Mouse (Mus musculus): ENCODE measurements around the gene Abhd14a. TPM values are rescaled to one million over a fixed set of nuclear protein-coding genes. Genes with fewer than 3 reads are reported as not detected.
"Not testable (repeated sequence)": the region's sequence is repeated elsewhere in the genome, so short reads cannot be mapped to it uniquely, and the experiment has no call there.

The Abhd14a gene
- polyA plus RNA-seq (2012; rRNA removed), result 44.9 and 46.9 TPM in 2 replicates

DNA sequence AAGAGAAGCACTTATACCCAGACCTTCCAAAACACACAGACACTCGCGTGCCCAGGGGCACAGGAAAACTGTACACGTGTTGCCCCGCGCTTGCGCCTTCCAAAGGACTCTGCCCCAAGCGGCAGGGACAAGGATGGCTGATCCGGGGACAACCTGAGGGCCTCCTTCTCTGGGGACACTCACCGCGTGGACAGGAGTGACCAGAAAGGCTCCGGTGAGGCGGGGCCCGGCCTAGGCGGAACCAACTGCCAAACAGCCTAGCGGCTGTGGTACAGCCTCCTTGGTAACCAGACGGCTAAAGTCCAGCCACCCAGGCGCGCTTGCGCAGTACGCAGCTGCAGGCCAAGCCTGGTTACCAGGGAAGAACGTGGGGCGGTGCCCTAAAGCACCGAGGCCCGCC lies at the start of gene Abhd14a, which contains the start of gene Abhd14b:
Gene Abhd14a (minus strand): TSS at position 331 of the 400 bp plus-strand sequence.
Gene Abhd14b (plus strand): TSS at position 112 of the 400 bp plus-strand sequence.
- peak; percentile 85 for DNase-seq (ENCODE audit: low spot score)

DNA sequence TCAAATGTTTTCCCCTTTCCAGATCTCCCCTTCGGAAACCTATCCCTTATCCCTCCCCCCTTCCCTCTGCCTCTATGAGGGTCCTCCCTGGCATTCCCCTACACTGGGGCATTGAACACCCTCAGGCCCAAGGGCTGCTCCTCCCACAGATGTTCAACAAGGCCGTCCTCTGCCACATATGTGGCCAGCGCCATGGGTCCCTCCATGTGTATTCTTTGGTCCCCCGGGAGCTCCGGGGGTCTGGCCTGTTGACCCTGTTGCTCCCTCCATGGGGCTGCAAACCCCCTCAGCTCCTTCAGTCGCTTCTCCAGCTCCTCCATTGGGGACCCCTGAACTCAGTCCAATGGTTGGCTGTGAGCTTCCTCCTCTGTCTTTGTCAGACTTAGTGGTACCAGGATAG lies 40.1 kb upstream of the Abhd14a start:
- DNase-seq (ENCODE audit: low spot score), result not testable (repeated sequence)

DNA sequence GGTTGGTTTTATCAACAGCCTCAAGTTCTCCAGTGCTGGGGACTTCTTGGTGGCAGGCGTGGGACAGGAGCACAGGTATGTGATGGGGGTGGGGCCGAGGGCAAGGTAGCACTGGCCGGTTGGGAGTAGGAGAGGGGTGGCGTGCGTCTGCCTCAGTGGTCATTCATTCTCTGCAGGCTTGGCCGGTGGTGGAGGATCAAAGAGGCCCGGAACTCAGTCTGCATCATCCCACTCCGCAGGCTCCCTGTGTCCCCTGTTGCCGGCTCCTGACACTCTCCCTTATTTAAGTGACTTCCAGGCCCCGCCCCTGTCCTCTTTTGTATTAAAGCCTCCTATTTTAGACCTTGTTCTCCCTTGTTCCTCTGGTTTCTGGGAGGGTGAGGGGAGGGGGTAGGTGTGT lies 37.6 kb upstream of the Abhd14a start:
- DNase-seq (ENCODE audit: low spot score), result no peak

DNA sequence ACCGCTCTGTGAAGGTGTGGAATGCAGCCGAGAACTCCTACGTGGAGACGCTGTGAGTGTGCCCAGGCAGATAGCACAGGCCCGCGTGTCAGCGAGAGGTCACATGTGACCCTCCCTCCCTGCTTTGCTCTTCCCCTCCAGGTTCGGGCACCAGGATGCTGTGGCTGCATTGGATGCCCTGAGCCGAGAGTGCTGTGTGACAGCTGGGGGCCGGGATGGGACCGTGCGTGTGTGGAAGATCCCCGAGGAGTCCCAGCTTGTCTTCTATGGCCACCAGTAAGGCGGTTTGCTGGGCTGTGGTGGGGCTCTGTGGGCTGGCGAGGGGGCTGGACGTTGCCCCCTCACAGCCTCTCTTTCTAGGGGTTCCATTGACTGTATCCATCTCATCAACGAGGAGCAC lies 36.1 kb upstream of the Abhd14a start:
- no peak for DNase-seq (ENCODE audit: low spot score)

DNA sequence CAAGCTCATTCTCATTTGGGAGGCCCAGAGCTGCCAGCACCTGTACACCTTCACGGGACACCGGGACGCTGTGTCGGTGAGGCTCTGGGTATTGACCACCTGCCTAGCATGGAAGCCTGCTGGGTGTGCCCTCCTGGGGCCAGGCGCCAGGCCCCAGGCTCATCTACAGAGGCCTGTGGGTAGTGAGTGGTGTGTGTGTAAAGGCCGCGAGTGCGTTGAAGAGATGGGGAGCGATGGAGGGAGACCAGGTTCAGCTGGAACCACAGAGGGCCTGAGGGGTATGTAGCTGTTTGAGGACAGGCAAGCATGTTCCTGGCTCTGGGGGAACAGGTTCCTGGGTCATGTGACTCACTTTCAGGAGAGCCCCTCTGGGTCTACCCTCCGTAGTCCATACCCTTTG lies 35.7 kb upstream of the Abhd14a start:
- DNase-seq (ENCODE audit: low spot score), result no peak

DNA sequence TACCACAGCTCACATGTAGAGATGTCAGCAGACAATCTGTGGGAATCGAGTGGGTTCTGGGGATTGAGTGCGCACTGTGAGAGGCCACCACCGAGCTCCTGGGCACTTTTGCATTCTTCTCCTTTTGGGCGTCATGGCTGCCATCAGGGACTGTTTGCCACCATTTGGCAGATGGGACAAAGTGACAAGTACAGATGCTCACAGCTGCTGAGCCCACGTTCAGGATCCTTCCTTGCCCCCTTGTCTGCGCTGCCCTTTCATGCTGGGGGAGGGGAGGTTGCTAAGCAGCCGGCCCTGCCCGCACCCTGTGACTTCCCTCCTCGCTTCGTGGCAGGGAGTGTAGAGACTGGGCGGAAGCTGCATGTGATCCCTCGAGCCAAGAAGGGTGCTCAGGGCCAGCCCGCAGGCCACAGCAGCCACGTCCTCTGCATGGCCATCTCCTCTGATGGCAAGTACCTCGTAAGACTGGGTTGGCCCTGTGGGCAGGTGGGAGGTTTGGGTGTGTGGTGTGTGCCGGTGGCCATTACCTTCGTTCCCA lies 35.2 kb upstream of the Abhd14a start:
- DNase-seq (ENCODE audit: low spot score), result no peak

DNA sequence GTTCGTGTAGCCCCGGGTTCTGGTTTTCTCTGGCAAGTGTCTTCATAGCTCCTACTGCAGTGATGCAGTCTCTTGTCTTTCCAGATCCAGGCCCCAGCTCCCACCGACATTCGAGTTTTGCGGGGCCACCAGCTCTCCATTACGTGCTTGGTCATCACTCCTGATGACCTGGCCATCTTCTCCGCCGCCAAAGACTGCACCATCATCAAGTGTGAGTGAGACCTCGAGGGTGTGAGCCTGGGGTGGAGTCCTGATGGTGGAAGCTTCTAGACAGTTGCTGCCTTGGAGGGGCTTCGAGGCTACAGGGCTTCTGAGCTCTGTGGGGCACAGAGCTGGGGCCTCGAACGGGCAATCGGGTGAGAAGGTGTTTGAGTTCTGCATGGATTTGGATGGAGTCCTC lies 34.2 kb upstream of the Abhd14a start:
- DNase-seq (ENCODE audit: low spot score), result no peak

DNA sequence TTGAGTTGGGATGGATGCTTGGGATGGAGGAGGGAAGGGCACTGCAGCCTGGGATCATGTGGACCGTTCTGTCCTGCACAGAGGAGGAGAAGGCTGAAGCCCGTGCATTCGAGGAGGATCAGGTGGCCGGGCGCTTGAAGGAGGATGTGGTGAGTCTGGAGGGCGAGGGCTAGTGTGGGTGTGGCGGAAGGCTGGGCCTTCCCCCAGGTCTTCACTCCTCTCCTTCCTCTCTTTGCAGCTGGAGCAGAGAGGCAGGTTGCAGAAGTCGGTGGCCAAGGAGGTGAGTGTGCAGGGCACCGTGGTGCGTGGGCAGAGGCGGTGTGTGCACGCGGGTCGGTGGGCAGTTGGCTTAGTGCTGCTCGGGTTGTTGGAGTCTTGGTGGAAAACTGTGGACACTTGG lies 33.6 kb upstream of the Abhd14a start:
- DNase-seq (ENCODE audit: low spot score), result peak; percentile 17

DNA sequence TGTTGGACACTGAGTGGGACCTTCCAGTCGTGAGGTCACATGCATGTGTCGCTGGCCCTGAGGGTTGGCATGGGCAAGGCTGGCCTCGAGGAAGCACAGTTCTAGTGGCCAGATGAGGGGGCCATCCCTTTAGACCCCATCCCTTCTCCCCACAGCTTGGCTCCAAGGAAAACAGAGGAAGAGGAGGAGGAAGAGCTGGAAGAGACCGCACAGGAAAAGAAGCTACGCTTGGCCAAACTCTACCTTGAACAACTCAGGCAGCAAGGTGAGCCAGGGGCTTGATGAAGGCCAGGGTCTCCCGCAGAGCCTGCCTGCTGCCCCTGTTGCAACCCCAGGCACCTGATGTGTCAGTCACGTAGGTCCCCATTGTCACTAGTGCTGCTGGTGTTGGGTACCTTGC lies 33.1 kb upstream of the Abhd14a start:
- DNase-seq (ENCODE audit: low spot score), result peak; percentile 16

DNA sequence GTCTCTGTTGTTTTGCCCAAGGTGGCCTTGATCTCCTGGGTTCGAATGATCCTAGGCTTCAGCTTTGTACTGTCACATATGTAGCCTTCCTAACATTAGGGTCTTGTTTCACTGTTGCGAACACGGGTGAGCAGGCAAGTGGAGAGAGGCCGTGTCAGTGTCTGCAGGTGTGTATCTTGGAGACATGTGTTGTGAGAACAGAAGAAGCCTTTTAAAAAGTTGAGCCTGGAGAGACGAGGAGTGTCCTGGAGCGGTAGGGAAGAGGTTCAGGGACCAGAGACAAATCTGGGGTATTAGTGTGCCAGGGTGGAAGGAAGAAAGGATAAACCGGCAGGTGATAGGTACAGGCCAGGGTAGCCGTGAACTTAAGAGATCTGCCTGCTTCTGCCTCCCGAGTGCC lies 30.6 kb upstream of the Abhd14a start:
- no peak for DNase-seq (ENCODE audit: low spot score)

DNA sequence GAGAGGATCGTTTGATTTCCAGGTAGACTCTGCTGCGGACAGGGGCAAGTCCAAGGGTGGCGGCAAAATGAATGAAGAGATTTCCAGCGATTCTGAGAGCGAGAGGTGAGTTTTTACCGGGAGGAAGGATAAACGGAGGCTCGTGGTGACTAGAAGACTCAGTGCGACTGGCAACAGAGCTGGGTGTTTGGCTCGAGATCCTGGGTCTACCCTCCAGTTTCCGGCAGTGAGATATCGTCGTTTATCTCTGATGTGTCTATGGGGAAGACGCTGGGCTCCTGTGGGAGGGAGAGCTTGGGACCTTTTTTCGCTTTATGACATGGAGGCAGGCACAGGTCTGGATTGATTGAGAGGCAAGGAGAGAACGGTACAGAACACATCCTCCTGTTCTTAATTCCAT lies 30.2 kb upstream of the Abhd14a start:
- peak; percentile 16 for DNase-seq (ENCODE audit: low spot score)

DNA sequence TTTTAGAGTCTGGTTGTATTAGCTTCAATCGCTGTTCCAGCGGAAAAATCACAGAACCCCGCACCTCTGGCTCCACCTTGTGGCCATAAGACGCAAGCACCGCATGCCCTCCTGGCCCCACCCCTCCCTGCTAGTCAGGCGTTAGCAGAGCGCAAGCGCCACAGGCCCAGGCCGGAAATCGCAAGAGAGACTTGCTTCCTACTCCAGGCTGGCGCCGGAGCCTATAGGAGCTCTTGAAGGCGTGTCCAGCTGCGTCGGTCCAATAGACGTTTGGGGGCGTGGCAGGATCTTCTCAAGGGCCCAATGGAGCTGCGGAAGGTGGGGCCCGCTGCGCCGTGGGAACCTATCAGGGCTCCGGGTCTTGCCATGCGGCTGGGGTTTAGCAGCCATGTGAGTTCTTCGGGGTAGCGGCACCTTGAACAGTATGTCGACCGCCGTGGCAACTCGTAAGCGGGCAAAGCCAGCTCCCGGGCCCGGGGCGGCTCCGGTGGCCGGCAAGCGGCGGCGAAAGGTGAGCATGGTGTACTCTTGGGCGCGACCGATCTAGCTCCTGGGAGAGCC lies 29.5 kb upstream of the Abhd14a start, which contains the start of gene Parp3:
Gene Parp3 (minus strand): TSS at position 26 of the 561 bp plus-strand sequence.
- DNase-seq (ENCODE audit: low spot score), result peak; percentile 92

DNA sequence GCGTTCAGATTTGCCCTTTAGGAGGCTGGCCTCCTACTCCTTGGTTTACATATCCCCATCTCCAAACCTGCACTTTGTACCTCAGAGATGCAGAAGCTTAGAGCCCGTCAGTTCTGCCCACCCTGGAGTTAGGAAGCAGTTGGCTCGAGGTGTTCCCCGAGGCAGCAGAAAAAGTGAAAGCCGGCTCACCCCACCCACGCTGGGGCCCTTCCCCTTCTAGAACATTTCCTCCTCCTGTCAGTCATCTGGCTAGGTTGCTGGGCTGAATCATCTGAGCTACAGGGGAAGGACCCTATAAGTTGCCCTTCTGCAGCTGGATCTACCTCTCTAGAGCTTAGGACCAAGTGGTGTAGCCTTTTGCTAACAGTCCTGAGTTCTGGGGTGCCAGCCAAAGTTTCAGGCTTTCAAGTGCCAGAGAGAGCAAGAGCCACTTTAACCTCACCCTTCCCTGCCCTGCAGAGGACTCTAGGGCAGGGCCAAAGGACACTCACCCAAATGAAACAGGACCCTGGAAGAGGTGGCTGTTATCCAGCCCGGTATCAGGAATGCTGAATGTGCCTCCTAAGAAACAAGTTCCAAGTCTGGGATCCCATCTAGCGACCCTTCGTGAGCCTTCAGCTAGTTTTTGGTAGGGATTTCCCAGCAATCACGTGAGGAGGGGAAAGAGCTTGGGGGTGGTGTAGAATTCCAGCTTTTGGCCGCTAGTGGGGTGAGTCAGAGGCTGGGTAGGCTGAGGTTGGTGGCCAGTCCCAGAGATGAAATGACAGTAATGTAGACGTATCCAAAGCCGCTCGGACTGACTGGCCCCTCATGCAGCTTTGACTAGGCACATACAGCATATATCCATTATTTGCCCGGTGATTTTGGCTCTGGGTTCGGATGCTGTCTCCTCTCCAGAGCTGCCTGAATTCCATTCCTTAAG lies 28.8 kb upstream of the Abhd14a start:
- peak; percentile 41 for DNase-seq (ENCODE audit: low spot score)

DNA sequence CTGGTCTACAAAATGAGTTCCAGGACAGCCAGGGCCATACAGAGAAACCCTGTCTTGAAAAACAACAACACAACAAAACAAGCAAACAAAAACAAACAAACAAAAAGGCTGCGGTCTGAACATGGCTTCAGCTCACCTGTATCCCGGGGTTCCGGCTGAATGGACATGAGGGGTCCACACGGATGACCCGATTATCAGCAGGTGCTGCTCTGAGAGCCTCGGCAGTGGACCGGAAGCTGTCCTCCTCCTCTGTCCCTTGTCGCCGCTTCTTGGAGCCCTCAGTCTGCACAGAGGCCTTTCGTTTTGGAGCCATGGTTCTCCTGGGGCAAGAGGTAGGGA lies 28.2 kb upstream of the Abhd14a start, which contains the start of gene Rrp9:
Gene Rrp9 (plus strand): TSS at position 301 of the 339 bp plus-strand sequence.
- no peak for DNase-seq (ENCODE audit: low spot score)

DNA sequence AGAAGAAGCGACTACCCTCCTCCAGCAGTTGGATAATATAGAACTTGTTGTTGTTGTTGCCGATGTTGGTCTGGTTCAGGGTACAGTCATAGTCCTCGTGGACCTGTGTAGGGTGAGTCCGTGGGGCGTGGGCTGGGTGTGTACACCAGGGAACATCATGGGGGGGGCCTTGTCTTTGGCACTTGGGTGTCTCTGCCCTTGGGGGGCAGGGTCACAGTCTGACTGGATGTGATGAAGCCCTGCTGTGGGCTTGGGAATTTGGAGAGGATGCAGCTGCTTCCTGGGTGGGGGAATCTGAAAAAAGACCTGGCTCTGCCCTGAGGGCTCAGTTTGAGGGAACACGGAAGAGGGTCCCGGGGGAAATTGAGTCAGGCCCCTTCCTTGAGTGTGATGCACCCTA lies 27.6 kb upstream of the Abhd14a start:
- DNase-seq (ENCODE audit: low spot score), result peak; percentile 23

DNA sequence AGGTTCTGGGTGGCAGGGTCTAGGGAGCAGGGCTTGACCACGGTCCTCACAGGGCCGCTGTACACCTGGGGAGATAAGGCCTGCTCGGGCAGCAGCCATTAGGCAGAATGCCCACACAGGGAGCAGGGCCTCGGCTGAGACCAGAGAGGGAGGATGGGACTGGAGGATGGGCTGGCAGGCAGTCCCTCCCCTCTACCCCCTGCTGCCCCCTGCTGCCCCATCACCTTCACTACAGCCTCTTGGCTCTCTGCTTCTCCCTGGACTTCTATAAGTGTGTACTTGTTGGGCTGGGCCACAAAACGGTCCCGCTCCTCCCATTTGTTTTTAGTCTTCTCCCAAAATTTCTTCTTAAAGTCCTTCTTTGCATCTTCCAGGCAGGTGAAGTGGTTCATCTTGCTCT lies 27.0 kb upstream of the Abhd14a start:
- DNase-seq (ENCODE audit: low spot score), result peak; percentile 44

DNA sequence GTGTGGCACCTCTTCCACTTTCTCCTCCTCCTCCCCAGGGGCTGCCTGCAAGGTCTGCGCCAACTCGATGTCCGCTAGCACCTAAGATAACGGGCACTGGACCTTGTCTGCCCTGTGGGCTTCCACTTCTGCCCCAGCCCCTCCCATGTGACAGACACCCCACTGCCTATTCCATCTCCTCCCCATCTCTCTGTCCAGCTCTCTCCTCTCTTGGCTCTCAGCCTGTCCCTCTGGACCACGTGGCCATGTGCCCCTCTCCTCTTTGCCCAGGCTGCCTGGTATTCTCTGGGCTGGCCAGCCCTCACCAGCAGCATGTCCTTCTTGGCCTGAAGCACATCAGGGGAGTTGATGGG lies 26.3 kb upstream of the Abhd14a start:
- DNase-seq (ENCODE audit: low spot score), result no peak

DNA sequence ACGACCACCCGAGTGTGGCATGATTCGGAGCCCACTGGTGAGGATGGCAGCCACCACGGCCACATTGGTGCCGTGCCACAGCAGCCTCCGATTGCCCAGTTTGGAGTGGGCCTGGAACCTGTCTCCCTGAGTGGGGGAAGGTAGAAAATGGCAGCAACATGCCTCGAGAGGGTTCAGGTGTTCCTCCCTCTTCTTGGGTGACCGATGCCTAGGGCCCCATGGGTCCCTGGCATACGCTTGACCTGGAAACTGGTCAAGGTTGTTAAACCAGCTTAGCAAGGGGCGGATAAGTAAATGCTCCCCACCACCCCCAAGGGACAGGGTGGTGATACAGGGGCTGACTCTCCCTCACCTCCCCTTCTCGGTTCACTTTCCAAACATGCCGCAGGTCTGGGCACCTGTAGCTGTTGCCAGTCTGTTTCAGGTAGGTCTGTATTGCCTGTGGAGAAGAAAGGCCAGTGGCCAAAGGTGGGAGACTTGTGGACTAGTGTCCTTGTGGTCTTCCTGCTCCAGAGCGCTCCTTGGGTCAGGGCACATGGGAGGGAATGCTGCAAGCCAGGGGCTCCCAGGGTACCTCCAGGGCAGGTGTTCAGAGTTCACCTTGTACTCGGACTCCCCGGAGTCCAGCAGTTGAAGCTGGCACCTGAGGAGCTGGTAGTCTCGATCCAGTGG lies 25.7 kb upstream of the Abhd14a start:
- peak; percentile 25 for DNase-seq (ENCODE audit: low spot score)

DNA sequence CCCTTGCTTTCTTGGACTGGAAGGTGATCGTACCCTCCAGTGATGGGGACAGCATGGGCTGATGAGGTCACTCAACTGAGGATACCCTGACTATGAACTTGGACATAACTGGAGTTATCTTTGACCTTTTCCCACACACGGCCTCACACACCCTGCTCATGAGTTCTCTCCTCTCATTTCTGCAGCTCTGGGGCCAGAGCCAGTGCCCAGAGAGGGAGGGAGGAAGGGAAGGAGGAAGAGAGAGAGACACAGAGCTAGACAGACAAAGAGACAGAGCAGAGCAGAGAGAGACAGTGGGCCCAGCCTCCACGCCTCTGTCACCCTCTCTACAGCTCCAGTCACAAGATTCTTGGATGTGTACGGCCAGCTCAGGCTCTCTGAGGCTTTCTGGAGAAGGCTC lies 24.8 kb upstream of the Abhd14a start:
- DNase-seq (ENCODE audit: low spot score), result no peak

DNA sequence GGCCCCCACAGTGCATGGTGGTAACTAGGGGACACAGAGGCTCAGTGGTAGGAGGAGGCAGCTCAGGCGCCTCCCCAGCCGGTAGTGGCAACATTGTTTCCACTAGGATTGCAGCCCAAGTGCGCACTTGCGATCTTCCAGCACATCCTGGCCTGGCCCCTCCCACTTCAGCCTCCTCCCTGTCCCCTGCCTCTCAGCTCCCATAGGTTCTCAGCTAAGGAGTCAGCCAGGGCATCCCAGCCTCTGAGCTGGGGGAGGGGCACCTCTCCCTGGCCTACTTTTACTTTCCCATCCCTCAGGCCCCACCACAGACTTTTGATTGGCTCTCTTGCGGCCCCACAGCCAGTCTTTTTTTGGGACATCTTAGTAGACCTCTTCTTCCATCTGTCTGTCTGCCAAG lies 24.4 kb upstream of the Abhd14a start:
- DNase-seq (ENCODE audit: low spot score), result no peak

DNA sequence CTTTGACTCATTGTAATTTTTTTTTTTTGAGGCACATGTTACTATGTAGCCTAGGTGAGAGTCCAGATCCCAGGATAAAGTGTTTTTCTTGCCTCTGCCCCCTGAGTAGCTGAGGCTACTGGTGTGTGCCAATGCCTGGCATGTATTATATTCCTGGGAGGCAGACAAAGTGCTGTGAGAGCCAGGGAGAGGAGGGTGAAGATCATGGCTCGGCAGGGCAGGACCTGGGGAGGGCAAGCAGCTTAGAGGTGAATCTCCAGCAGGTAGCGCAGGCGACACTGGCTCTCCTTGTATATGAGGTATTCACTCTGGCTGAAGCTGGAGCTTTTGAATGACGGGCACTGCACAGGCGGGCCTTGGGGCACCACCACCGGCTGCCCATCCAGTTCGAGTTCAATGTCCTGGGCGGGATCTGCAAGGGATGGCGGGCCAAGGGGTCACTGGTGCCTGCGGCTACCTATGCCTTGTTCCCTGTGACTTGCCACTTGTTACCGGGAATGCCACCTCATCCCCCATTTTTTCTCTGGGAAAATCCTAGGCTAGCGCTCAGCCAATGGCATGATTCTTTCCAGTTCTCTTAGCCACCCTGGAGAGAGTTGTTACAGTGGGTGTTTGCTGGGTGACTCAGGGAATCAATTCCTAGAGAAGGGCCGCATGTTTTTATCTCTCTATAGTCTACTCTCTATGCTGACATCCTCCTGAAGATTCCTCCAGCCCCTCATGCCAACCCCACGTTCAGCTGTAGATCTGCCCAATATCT lies 23.7 kb upstream of the Abhd14a start:
- no peak for DNase-seq (ENCODE audit: low spot score)

DNA sequence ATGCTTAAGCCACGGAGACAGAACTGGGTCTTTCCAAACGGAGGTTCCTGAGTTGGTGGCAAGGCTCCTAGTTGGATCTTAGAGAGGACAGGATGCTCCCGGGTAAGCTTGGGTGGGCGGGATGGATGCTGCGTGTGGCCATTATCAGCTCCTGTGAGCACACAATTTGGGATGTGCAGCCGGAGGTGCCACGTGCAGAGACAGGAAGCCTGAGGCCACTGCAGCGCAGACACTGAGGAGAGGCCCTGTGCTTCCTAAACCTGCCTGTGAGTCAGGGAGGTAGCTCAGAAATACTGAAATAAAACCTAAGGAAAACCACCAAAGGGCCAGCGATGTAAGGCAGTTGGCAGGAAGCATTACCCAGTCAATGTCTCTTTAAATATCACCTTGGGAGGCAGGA lies 22.3 kb upstream of the Abhd14a start:
- no peak for DNase-seq (ENCODE audit: low spot score)

All from urinary bladder, adult 2 months (tissue).